ENCODE assay signal across 8 mouse cellular contexts in the genomic region with DNA sequence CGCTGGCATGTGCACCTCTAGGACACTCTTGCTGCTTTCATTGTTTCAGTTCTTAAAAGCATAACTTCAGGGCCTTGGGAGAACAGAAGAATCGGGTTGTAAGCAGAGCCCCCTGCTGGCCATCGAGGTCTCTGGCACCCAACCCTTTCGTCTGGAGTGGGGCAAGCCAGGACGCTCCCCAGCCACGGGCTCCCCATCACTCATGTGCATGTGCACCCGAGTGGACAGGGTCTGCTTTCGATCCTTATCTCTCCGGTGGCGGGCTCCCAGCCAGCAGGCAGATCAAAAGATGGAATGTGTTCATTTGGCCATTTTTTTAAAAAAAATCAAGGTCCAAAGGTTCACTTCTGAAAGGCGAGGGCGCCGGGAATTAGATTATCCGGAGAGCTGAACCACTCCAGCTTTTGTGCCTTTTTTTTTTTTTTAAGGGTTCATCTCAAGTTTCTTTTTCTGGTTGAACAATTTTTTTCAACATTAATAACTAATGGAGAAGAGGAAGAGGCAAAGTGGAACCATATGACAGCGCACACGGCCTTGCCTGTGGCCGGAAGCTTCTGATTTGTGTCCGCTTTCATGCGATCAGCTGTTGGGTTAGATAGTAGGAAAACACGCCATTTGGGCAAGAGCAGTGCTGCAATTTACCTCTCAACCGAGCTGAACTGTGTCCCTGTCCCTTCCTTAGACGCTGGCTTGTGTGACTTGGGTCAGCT. TPM values are rescaled to one million over a fixed set of nuclear protein-coding genes. Genes with fewer than 3 reads are reported as not detected.
A peak's percentile ranks its signal among the peaks of the same experiment; 100 is the strongest.
DNase-seq lines count a peak whose midpoint lies in the region; ATAC-seq lines count a peak whose summit lies in the region.

No protein-coding gene starts in this region.

- peaks cover 23% of the 10 kb centered on the region; the same call in 1 of the 2 replicates for H3K4me1 ChIP-seq in hindbrain, embryonic 14.5 days (replicated peaks; ENCODE audit: control insufficient read depth, insufficient read depth, low read length)

- no peak overlapping the region for H3K9ac ChIP-seq in hindbrain, embryonic 14.5 days

- ATAC-seq in hindbrain, embryonic 14.5 days (ENCODE audit: low FRiP score): no peak

- H3K36me3 ChIP-seq in hindbrain, embryonic 14.5 days (replicated peaks; ENCODE audit: control insufficient read depth, insufficient read depth): peaks cover 8% of the 10 kb centered on the region; the same call in 1 of the 2 replicates
- peaks cover 39% of the 10 kb centered on the region for H3K36me3 ChIP-seq in macrophage (ENCODE audit: inconsistent target)

- no peaks in the 10 kb centered on the region for H3K27me3 ChIP-seq in hindbrain, embryonic 14.5 days (ENCODE audit: control insufficient read depth, insufficient read depth, low read length)

- no peak overlapping the region for H3K4me3 ChIP-seq in hindbrain, embryonic 14.5 days (replicated peaks; ENCODE audit: low read length)
- no peak overlapping the region for H3K4me3 ChIP-seq in macrophage (ENCODE audit: inconsistent target)

- 57% methylated on average over 22 of the region's 22 CpGs for WGBS in hindbrain, embryonic 14.5 days
- WGBS in macrophage (ENCODE audit: missing documents): 54% methylated on average over 22 of the region's 22 CpGs

- H3K79me2 ChIP-seq in macrophage (ENCODE audit: inconsistent target): peaks cover 100% of the 10 kb centered on the region

- no peaks in the 10 kb centered on the region for H3K9me3 ChIP-seq in hindbrain, embryonic 14.5 days (ENCODE audit: control insufficient read depth, low read length)

- no peak overlapping the region for H3K4me2 ChIP-seq in hindbrain, embryonic 14.5 days (replicated peaks)

- peak; percentile 77 for DNase-seq in R1 (ENCODE audit: low read depth, low spot score)
- DNase-seq in cerebellum, postnatal 10 days: peak; percentile 81 to 84
- DNase-seq in frontal cortex, postnatal 25 days (ENCODE audit: low spot score in 2 of 2): peak; percentile 61 to 65
- DNase-seq in hindbrain, embryonic 14.5 days (ENCODE audit: low spot score): peak; percentile 78
- peak; percentile 68 to 78 for DNase-seq in layer of hippocampus, postnatal 36 days
- DNase-seq in right cerebral cortex, adult 2 months (ENCODE audit: low spot score in 2 of 2): peak; percentile 78 to 85
- DNase-seq in urinary bladder, postnatal 10 days (ENCODE audit: low spot score): peak; percentile 28

- peak overlapping the region; percentile 1; the same call in 1 of the 2 replicates for H3K27ac ChIP-seq in hindbrain, embryonic 14.5 days
- peak overlapping the region; percentile 58 for H3K27ac ChIP-seq in macrophage

RNA-seq across cellular contexts. Expression of a gene that starts 58.3 kb away (rescaled TPM):
- 10.0 and 13.3 TPM in 2 replicates for polyA plus RNA-seq in hindbrain, embryonic 14.5 days (2014; fragmentation: Nextera tagmentation; extraction: Ambion mirVana)
- 10 to 100 TPM; 11.9 to 13.2 TPM for total RNA-seq in layer of hippocampus, postnatal 36 days (2021)
- 10 to 100 TPM; 10.3 to 95.5 (median 30.2) TPM for total RNA-seq in macrophage (2018; cell fraction: chromatin; rRNA removed)
- 10 to 100 TPM; 25.2 to 67.1 (median 48.6) TPM for total RNA-seq in macrophage (2018; cell fraction: cytosol; rRNA removed)
- total RNA-seq in macrophage (2018; cell fraction: nucleus; rRNA removed): 100 to 1,000 TPM in 1 of 26 experiments, 10 to 100 TPM in 25; 12.0 to 109 (median 50.4) TPM
- polyA plus RNA-seq in macrophage (2018): 45.9 to 58.5 TPM (median 53.8 TPM) in 3 replicates

RNA-seq across cellular contexts. Expression of a gene that starts 58.3 kb away (rescaled TPM):
- polyA plus RNA-seq in hindbrain, embryonic 14.5 days (2014; fragmentation: Nextera tagmentation; extraction: Ambion mirVana): 57.6 and 58.7 TPM in 2 replicates
- 10 to 100 TPM; 32.1 to 32.3 TPM for total RNA-seq in layer of hippocampus, postnatal 36 days (2021)
- 10 to 100 TPM in 3 of 26 experiments, 1 to 10 TPM in 14, under 1 TPM in 3, not detected in 6; 0.66 to 13.8 (median 4.1) TPM for total RNA-seq in macrophage (2018; cell fraction: chromatin; rRNA removed)
- 10 to 100 TPM in 24 of 26 experiments, 1 to 10 TPM in 2; 9.5 to 28.9 (median 16.6) TPM for total RNA-seq in macrophage (2018; cell fraction: cytosol; rRNA removed)
- total RNA-seq in macrophage (2018; cell fraction: nucleus; rRNA removed): 10 to 100 TPM in 3 of 26 experiments, 1 to 10 TPM in 23; 1.8 to 13.8 (median 3.8) TPM
- 17.1 to 29.2 TPM (median 20.7 TPM) in 3 replicates for polyA plus RNA-seq in macrophage (2018)

RNA-seq across cellular contexts. Expression of a gene that starts 59.5 kb away (rescaled TPM):
- 248 and 249 TPM in 2 replicates for polyA plus RNA-seq in hindbrain, embryonic 14.5 days (2014; fragmentation: Nextera tagmentation; extraction: Ambion mirVana)
- total RNA-seq in layer of hippocampus, postnatal 36 days (2021): 100 to 1,000 TPM; 417 to 423 TPM
- total RNA-seq in macrophage (2018; cell fraction: chromatin; rRNA removed): 100 to 1,000 TPM; 159 to 332 (median 238) TPM
- total RNA-seq in macrophage (2018; cell fraction: cytosol; rRNA removed): 100 to 1,000 TPM; 379 to 591 (median 456) TPM
- total RNA-seq in macrophage (2018; cell fraction: nucleus; rRNA removed): 100 to 1,000 TPM; 176 to 252 (median 211) TPM
- polyA plus RNA-seq in macrophage (2018): 485 to 769 TPM (median 513 TPM) in 3 replicates

Comparison
In these comparisons a context has a peak if more than half of its experiments do, and no peak if none do; other contexts are left out.
1. DNase-seq: peak in every context shown above with its lines; median percentile 82 in cerebellum, postnatal 10 days; 82 in right cerebral cortex, adult 2 months; 78 in hindbrain, embryonic 14.5 days; 77 in R1; 73 in layer of hippocampus, postnatal 36 days; 63 in frontal cortex, postnatal 25 days; 28 in urinary bladder, postnatal 10 days.